Mouse (Mus musculus): ENCODE data around the gene Banp. TPM values are rescaled to one million over a fixed set of nuclear protein-coding genes. Genes with fewer than 3 reads are reported as not detected.

Banp gene
- total and polyA plus RNA-seq, 3 experiments, result 14.9 to 34.2 (median 25.7) TPM

DNA sequence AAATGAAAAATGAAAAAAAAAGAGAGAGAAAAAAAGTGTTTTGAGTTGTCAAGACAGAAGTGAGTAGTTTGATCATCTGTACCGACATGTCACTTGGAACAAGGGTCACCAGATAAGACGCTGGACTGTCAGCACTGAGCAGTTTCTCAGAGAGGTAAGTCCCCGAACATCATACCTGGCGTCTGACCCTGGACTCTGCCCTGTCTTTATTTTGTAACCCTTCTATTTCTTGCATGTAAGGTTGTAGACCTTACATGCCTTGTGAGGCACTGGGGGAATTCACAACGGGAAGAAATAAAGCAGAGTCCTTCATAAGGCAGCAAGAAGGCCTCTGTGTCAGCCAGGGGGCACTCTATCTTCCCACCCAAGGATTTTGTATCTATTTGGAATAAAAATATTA lies 24.9 kb upstream of the Banp start:
- Histone ChIP-seq H3K36me3 (replicated peaks in 1 of 2; ENCODE audit: control insufficient read depth in 1 of 2, insufficient read depth in 1 of 2, low read length in 1 of 2) (no peaks in the 10 kb centered on the region), H3K79me2 (replicated peaks; ENCODE audit: control insufficient read depth, extremely low read depth, insufficient read depth, poor library complexity, severe bottlenecking) (no peaks in the 10 kb centered on the region), H3K27ac (ENCODE audit: insufficient read depth, low read depth) (no peak overlapping the region), H3K4me2 (ENCODE audit: insufficient read depth, low read depth, poor library complexity, severe bottlenecking) (no peak overlapping the region), H3K9me3 (replicated peaks; ENCODE audit: low read length) (peaks cover 3% of the 10 kb centered on the region), H3K9ac (ENCODE audit: insufficient read depth, low read depth) (no peak overlapping the region), H3K27me3 (replicated peaks) (no peaks in the 10 kb centered on the region), H3K4me3 (replicated peaks in 1 of 3; ENCODE audit: low read depth in 2 of 3, low read length in 2 of 3, poor library complexity in 1 of 3) (no peak overlapping the region), H3K4me1 (ENCODE audit: control insufficient read depth in 1 of 2, insufficient read depth in 2 of 2) (peaks cover 14 to 45% of the 10 kb centered on the region in 2 experiments)
- no peak for DNase-seq (ENCODE audit: extremely low read depth)
- in situ Hi-C loops (cut with MboI; ENCODE audit: low pct_ligation_motif_present, low pct_unique_long_range_greater_than_20kb, low sequenced_read_pairs) (loop anchor here (10.0 kb wide), 1 partner anchor 50 kb away; no protein-coding TSS in a partner anchor), dilution Hi-C loops (cut with MboI; ENCODE audit: extremely low pct_ligation_motif_present, extremely low pct_unique_long_range_greater_than_20kb, low sequenced_read_pairs) (no loop called here)
- no peak for TF ChIP-seq E2F4 (IDR thresholded peaks at IDR 0.05; ENCODE audit: insufficient replicate concordance, low read depth, low read length)
- no peak for TF ChIP-seq ZC3H11A (IDR thresholded peaks at IDR 0.05; ENCODE audit: low read depth, low read length)
- no peak for TF ChIP-seq RAD21 (IDR thresholded peaks at IDR 0.05; ENCODE audit: low read depth, low read length)
- no peak for TF ChIP-seq CTCF (conservative IDR thresholded peaks at IDR 0.05 in 1 of 2, IDR thresholded peaks at IDR 0.05 in 1 of 2; ENCODE audit: low read depth in 2 of 2, low read length in 2 of 2)
- TF ChIP-seq BHLHE40 (IDR thresholded peaks at IDR 0.05; ENCODE audit: low read depth, low read length), result no peak
- no peak for TF ChIP-seq RCOR1 (conservative IDR thresholded peaks at IDR 0.05; ENCODE audit: low read depth, low read length)

DNA sequence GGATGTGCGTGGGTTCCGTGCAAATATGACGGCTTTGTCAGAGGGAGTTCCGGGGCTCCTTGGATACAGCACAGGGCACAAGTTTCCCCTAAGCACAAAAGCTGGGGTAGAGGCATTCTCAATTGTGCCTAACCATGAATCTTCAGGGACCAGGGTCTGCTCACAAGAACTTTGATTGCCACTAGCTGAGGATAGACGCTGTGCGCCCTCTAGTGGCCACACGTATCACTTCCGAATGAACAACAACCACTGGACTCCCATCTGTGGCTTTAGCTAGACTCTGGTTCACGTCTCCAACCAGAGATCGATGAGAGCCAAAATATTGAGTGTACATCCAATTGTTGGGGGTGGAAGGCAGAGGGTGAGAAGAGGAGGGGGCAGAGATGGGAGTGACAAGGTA lies 23.9 kb upstream of the Banp start:
- Histone ChIP-seq H3K79me2 (replicated peaks; ENCODE audit: control insufficient read depth, extremely low read depth, insufficient read depth, poor library complexity, severe bottlenecking) (no peaks in the 10 kb centered on the region), H3K36me3 (replicated peaks in 1 of 2; ENCODE audit: control insufficient read depth in 1 of 2, insufficient read depth in 1 of 2, low read length in 1 of 2) (no peaks in the 10 kb centered on the region), H3K4me2 (ENCODE audit: insufficient read depth, low read depth, poor library complexity, severe bottlenecking) (peak overlapping the region; percentile 80; the same call in 1 of the 2 replicates), H3K9me3 (replicated peaks; ENCODE audit: low read length) (peaks cover 3% of the 10 kb centered on the region), H3K4me3 (replicated peaks in 1 of 3; ENCODE audit: low read depth in 2 of 3, low read length in 2 of 3, poor library complexity in 1 of 3) (no peak overlapping the region), H3K27ac (ENCODE audit: insufficient read depth, low read depth) (0 out of 2 replicates have a peak overlapping the region, but pooled peaks have one; percentile 23), H3K27me3 (replicated peaks) (no peaks in the 10 kb centered on the region), H3K9ac (ENCODE audit: insufficient read depth, low read depth) (peak overlapping the region; percentile 68), H3K4me1 (ENCODE audit: control insufficient read depth in 1 of 2, insufficient read depth in 2 of 2) (peaks cover 11 to 37% of the 10 kb centered on the region in 2 experiments)
- dilution Hi-C loops (cut with MboI; ENCODE audit: extremely low pct_ligation_motif_present, extremely low pct_unique_long_range_greater_than_20kb, low sequenced_read_pairs), result no loop called here
- DNase-seq (ENCODE audit: extremely low read depth), result peak; percentile 93
- in situ Hi-C loops (cut with MboI; ENCODE audit: low pct_ligation_motif_present, low pct_unique_long_range_greater_than_20kb, low sequenced_read_pairs), result loop anchor here (10.0 kb wide), 1 partner anchor 51 kb away; no protein-coding TSS in a partner anchor
- TF ChIP-seq E2F4 (IDR thresholded peaks at IDR 0.05; ENCODE audit: insufficient replicate concordance, low read depth, low read length) (no peak), ZC3H11A (IDR thresholded peaks at IDR 0.05; ENCODE audit: low read depth, low read length) (peak; percentile 32; the same call in 1 of the 2 replicates), CTCF (conservative IDR thresholded peaks at IDR 0.05 in 1 of 2, IDR thresholded peaks at IDR 0.05 in 1 of 2; ENCODE audit: low read depth in 2 of 2, low read length in 2 of 2) (peak; percentile 87 to 95), POLR2AphosphoS2 (IDR thresholded peaks at IDR 0.05; ENCODE audit: low read depth, low read length) (no peak), MAFK (IDR thresholded peaks at IDR 0.05; ENCODE audit: insufficient replicate concordance, low read length) (no peak), TCF12 (IDR thresholded peaks at IDR 0.05; ENCODE audit: low read depth, low read length) (0 out of 2 replicates have a peak, but pooled peaks have one; percentile 30), HCFC1 (IDR thresholded peaks at IDR 0.05; ENCODE audit: low read depth, low read length) (0 out of 2 replicates have a peak, but pooled peaks have one; percentile 14), NELFE (IDR thresholded peaks at IDR 0.05; ENCODE audit: low read depth, low read length) (no peak), ZMIZ1 (IDR thresholded peaks at IDR 0.05; ENCODE audit: low read depth, low read length) (no peak), RAD21 (IDR thresholded peaks at IDR 0.05; ENCODE audit: low read depth, low read length) (peak; percentile 90), USF2 (conservative IDR thresholded peaks at IDR 0.05; ENCODE audit: low read depth, low read length) (no peak), ETS1 (conservative IDR thresholded peaks at IDR 0.05; ENCODE audit: low read depth, low read length) (no peak), MAX (IDR thresholded peaks at IDR 0.05; ENCODE audit: low read length) (no peak), MXI1 (IDR thresholded peaks at IDR 0.05; ENCODE audit: low read depth, low read length) (no peak), TBP (conservative IDR thresholded peaks at IDR 0.05; ENCODE audit: low read depth, low read length) (no peak), SMC3 (IDR thresholded peaks at IDR 0.05; ENCODE audit: low read depth, low read length) (peak; percentile 88), POLR2A (IDR thresholded peaks at IDR 0.05; ENCODE audit: low read depth, low read length) (peak; percentile 32; the same call in 1 of the 2 replicates), RCOR1 (conservative IDR thresholded peaks at IDR 0.05; ENCODE audit: low read depth, low read length) (no peak), PAX5 (IDR thresholded peaks at IDR 0.05; ENCODE audit: low read length) (no peak), SIN3A (IDR thresholded peaks at IDR 0.05; ENCODE audit: low read length) (peak; percentile 45; the same call in 1 of the 2 replicates), KAT2A (IDR thresholded peaks at IDR 0.05; ENCODE audit: insufficient replicate concordance, low read length) (no peak), MEF2A (IDR thresholded peaks at IDR 0.05; ENCODE audit: borderline replicate concordance, low read depth, low read length) (no peak; the same call in 1 of the 2 replicates), BHLHE40 (IDR thresholded peaks at IDR 0.05; ENCODE audit: low read depth, low read length) (no peak), UBTF (IDR thresholded peaks at IDR 0.05; ENCODE audit: low read depth, low read length) (no peak), ELF1 (IDR thresholded peaks at IDR 0.05; ENCODE audit: low read depth, low read length) (no peak), USF1 (IDR thresholded peaks at IDR 0.05; ENCODE audit: low read depth, low read length) (no peak), EP300 (IDR thresholded peaks at IDR 0.05; ENCODE audit: low read length) (no peak), NRF1 (IDR thresholded peaks at IDR 0.05; ENCODE audit: low read depth, low read length) (no peak), ZNF384 (IDR thresholded peaks at IDR 0.05; ENCODE audit: low read depth, low read length) (no peak), CHD2 (IDR thresholded peaks at IDR 0.05; ENCODE audit: low read length) (no peak), MYC (IDR thresholded peaks at IDR 0.05; ENCODE audit: low read depth, low read length) (0 out of 2 replicates have a peak, but pooled peaks have one; percentile 29), CHD1 (IDR thresholded peaks at IDR 0.05; ENCODE audit: low read depth, low read length) (no peak)
